Mouse (Mus musculus) kidney, postnatal 36 days (tissue): Measurements from ENCODE around the gene F3.
A peak's percentile ranks its signal among the peaks of the same experiment; 100 is the strongest.

Source experiments
- DNase-seq, 2 experiments: peaks; one replicate each; pipeline ENCODE4 v3.0.0; 2021 to 2022; ENCODE audit warnings: mixed read lengths in 2 of 2

F3 gene

GRCm38 (mm10) chr3:121722971-121723844, at the start of gene F3:
Gene F3 (plus strand): TSS chr3:121723537.
- DNase-seq: peak; percentile 91 to 92

- no peak for DNase-seq
Measured at GRCm38 (mm10) chr3:121678935-121679334, 44.4 kb upstream of the F3 start.

- DNase-seq: no peak
Measured at GRCm38 (mm10) chr3:121679443-121679842, 43.9 kb upstream of the F3 start.

- no peak for DNase-seq
Measured at GRCm38 (mm10) chr3:121680187-121680586, 43.1 kb upstream of the F3 start.

GRCm38 (mm10) chr3:121682439-121683411, 40.6 kb upstream of the F3 start:
- no peak for DNase-seq

- no peak for DNase-seq
Measured at GRCm38 (mm10) chr3:121684552-121684951, 38.8 kb upstream of the F3 start.

GRCm38 (mm10) chr3:121684963-121685362, 38.4 kb upstream of the F3 start:
- peak; percentile 44 to 74 for DNase-seq

GRCm38 (mm10) chr3:121685985-121686384, 37.4 kb upstream of the F3 start:
- no peak for DNase-seq

- peak in 1 of 2 experiments; percentile 54 for DNase-seq
Measured at GRCm38 (mm10) chr3:121686408-121686911, 36.9 kb upstream of the F3 start.

GRCm38 (mm10) chr3:121687741-121688140, 35.6 kb upstream of the F3 start:
- no peak for DNase-seq

GRCm38 (mm10) chr3:121689029-121689428, 34.3 kb upstream of the F3 start:
- DNase-seq: no peak

- DNase-seq: no peak
Measured at GRCm38 (mm10) chr3:121689697-121690096, 33.6 kb upstream of the F3 start.

GRCm38 (mm10) chr3:121693001-121693730, 30.2 kb upstream of the F3 start:
- peak in 1 of 2 experiments; percentile 19 for DNase-seq

GRCm38 (mm10) chr3:121693746-121694145, 29.6 kb upstream of the F3 start:
- peak in 1 of 2 experiments; percentile 28 for DNase-seq

GRCm38 (mm10) chr3:121697169-121697568, 26.2 kb upstream of the F3 start:
- DNase-seq: peak in 1 of 2 experiments; percentile 46

GRCm38 (mm10) chr3:121699401-121699800, 23.9 kb upstream of the F3 start:
- no peak for DNase-seq

GRCm38 (mm10) chr3:121699849-121700248, 23.5 kb upstream of the F3 start:
- DNase-seq: no peak

GRCm38 (mm10) chr3:121700364-121700952, 22.9 kb upstream of the F3 start:
- no peak for DNase-seq

- no peak for DNase-seq
Measured at GRCm38 (mm10) chr3:121703155-121703879, 20.0 kb upstream of the F3 start.

GRCm38 (mm10) chr3:121703880-121704243, 19.5 kb upstream of the F3 start:
- no peak for DNase-seq

GRCm38 (mm10) chr3:121706087-121706486, 17.2 kb upstream of the F3 start:
- no peak for DNase-seq
